Mouse (Mus musculus) mouse trophoblast stem cell (cell line): ENCODE results near the gene Phf21b.
"Not testable (repeated sequence)": the region's sequence is repeated elsewhere in the genome, so short reads cannot be mapped to it uniquely, and the experiment has no call there.

Source experiments
- in situ Hi-C, 2 experiments: fragments of 300-500 bp; cut with MseI, MboI; formaldehyde crosslinking; loops; 2 replicates in 1 of 2; 3 replicates in 1 of 2; pipeline ENCODE4 v1.15.1; 2025

Gene Phf21b

DNA sequence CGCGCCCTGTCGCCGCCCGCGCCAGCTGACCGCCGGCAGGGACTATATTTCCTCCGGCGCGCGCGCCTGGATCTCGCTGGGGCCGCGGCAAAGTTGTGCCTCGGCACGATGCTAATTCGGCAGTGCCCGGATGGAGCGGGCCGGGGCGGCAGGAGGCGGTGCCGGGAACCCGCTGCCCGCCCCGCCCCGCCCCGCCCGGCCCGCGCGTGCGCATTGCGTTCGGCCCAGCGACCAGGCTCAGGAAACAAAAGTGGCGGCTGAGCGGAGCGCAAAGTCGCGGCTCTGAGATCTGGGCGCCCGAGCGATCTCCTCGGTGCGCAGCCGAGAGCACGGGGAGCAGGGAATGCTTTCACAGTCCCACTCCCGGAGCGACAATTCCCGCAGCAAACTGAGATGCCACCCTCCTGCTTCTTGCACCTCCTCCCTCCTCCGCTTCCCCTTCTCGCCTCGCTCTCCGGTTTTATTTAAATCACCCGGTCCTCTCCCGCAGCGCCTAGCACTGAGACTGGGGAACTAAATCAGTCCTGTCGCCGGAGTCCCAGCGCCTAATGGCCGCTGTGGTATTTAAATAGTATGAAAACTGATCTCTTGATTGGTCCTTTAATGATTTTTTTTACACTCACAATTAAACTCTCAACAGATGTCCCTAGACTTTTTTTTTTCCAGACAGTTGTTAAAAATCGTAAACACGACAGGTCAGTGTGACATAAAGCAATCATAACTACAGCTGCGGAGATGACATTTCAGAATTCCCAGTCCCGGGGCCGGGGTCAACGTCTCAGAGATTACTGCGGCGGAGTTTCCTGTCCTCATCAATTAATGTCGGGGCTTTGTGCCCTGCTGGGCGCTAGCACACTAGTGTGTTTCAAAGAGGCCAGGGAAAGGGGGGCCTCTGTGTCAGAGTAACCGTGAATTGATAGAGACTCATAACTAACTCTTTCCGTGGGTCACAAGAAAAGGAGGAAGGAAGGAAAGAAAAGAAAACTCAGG, at the start of gene Phf21b:
Gene Phf21b, minus strand, starts transcription at position 44 of the 990 bp plus-strand sequence.
- in situ Hi-C loops, result no loop called here

GRCm38 (mm10) chr15:84903843-84904385, 48.1 kb upstream of the Phf21b start:
- in situ Hi-C loops, result no loop called here

- in situ Hi-C loops, result no loop called here
These were observed 42.2 kb upstream of the Phf21b start for GRCm38 (mm10) chr15:84898077-84898476.

DNA sequence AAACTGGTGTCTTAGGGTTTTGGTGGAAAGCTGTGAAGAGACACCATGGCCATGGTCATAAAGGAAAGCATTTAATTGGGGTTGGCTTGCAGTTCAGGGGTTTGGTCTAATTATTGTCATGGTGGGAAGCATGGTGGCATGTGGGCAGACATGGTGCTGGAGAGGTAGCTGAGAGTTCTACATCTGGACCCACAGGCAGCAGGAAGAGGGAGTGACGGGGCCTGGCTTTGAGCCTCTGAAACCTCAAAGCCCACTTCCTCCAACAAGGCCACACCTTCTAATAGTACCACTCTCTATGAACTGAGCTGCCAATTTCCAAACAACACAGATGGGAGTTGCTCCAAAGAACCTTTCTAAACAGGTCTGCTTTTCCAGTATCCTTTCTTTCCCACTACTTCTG, 40.8 kb upstream of the Phf21b start:
- in situ Hi-C loops, result no loop called here

GRCm38 (mm10) chr15:84896216-84896615, 40.4 kb upstream of the Phf21b start:
- in situ Hi-C loops, result not testable (repeated sequence)

DNA sequence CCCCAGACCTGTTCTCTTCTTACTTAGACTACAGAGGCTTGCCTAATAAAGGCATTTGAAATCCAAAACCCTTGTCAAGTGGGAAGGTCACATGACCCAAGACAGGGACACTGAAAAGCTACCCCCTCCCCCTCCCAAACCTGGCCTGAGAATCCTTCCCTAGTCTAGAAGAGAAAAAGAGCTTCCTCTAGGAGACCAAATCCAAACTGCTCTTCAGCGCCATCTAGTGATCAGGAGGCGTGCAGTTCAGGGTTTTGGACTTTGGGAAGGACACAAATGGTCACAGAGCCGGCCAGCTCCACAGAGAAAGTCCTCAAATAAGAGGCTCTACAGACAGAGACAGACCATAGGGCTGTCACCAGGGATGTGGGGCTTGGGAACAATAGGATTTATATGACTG, 35.8 kb upstream of the Phf21b start:
- in situ Hi-C loops, result no loop called here

DNA sequence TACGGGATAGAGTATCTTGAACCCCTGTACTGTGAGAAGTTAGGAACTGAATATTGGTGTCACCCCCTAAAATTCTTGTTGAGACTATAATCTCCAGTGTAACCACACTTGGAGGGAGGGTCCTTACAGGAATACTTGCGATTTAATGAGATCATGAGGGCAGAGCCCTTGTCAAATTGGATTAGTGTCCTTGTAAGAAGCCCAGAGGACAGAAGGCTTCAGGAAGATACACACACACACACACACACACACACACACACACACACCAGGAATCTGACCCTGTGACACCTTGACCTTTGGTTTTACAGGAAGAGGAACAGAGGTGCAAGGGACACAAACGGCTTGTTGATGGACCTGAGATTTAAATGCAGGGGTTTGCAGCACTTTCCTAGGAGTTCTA, 35.4 kb upstream of the Phf21b start:
- in situ Hi-C loops, result no loop called here

- in situ Hi-C loops, result no loop called here
These were observed 32.2 kb upstream of the Phf21b start for GRCm38 (mm10) chr15:84888066-84888465.

GRCm38 (mm10) chr15:84877029-84877815, 21.4 kb upstream of the Phf21b start:
- in situ Hi-C loops, result no loop called here

GRCm38 (mm10) chr15:84873867-84874266, 18.0 kb upstream of the Phf21b start:
- in situ Hi-C loops, result no loop called here

- in situ Hi-C loops, result no loop called here
These were observed 17.2 kb upstream of the Phf21b start for GRCm38 (mm10) chr15:84873079-84873478.

- in situ Hi-C loops, result no loop called here
These were observed 16.0 kb upstream of the Phf21b start for GRCm38 (mm10) chr15:84871802-84872201.

- in situ Hi-C loops, result no loop called here
These were observed 6.1 kb upstream of the Phf21b start for GRCm38 (mm10) chr15:84861911-84862310.

GRCm38 (mm10) chr15:84857623-84858022, 1.8 kb upstream of the Phf21b start:
- in situ Hi-C loops, result no loop called here

- in situ Hi-C loops, result no loop called here
These were observed 638 bp downstream of the Phf21b start for GRCm38 (mm10) chr15:84854921-84855901.

DNA sequence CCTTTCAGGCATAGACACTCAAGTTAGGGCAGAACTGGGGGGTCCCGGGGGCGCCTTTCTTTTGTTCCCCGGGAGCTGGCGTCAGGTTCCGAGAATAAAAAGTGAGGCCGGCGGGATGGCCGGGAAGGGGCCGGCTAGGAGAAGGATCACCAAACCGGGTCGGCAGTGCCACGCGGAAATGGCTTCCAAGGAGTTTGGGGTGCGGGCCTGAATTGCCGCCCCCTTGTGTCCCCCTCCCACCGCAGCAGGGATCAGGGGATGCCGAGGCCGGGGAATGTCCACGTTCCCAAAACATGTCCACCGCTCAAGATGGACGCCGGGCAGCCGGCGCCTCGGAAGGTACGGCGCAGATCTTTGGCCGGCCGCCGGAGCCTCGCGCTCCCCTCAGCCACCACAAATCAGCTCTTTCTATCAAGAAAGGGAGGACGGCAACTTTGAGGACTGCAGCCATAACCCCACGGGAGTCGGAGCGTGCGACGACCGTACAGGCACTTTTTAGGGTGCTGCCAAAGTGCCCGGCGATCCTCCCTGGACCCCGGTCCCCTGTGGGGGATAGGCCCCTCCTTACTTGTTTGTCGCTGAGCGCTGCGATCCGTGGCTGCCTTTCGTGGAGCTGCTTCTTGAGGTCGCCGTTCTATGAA, 1.6 kb downstream of the Phf21b start:
- in situ Hi-C loops, result no loop called here

GRCm38 (mm10) chr15:84853261-84854137, 2.4 kb downstream of the Phf21b start:
- in situ Hi-C loops, result no loop called here

DNA sequence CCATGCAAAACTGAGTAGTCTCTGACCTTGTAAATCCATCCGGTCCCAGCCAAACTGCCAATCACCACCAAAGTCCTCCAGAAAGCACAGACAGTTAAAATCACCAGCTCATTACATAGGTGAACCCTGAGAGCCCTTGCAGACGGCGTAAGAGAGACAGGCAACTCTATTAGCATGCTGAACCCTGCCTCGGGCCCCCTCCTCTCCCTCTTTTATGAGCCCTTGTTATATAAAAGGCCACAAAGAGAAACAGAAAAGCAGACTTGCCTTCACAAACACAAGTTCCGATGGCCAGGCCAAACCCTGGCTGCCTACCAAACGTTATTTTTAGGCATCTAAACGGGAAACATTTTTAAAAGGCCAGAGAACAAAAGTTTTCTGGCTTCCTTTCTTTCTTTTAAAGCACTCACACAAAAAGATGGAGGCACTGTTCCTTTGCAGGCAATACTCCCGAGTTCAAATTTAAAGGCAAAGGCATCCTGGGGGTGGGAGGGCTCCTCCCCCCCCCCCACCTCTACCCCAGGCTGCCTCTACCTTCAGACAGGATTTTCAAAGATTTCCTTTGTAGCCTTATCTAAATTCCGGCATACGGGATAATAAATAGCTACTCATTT, 3.3 kb downstream of the Phf21b start:
- in situ Hi-C loops, result no loop called here

DNA sequence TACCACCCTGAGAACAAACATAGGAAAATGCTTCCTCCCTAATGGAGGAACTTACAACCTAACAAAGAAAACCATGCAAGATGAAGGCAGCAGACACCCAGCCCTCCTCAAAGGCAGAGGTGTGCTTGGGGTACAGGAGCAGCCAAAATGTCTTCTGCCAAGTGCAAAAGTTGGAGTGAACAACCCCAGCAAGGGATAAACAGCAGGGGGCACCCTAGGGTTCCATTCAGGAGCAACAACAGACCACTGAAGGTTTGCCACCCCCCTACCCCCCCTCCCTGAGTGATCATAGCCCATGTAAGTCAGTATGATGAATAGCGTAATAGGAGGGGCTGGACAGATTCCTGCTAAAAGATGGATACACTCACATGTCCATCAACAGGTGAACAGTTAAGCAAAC, 5.5 kb downstream of the Phf21b start:
- in situ Hi-C loops, result no loop called here
